Mouse (Mus musculus) limb, embryonic 14.5 days (tissue): Measurements from ENCODE around the gene Ints14. TPM values are rescaled to one million over a fixed set of nuclear protein-coding genes. Genes with fewer than 3 reads are reported as not detected.
"Not testable (repeated sequence)": the region's sequence is repeated elsewhere in the genome, so short reads cannot be mapped to it uniquely, and the experiment has no call there.

ENCODE experiments used
- ATAC-seq: fragments of 200-750 bp; cut with Nextera tagmentation; 2 replicates; pipeline ENCODE4 v1.8.0; 2017; ENCODE audit warnings: low read depth, moderate number of reproducible peaks, moderate TSS enrichment; ENCODE audit not compliant: low FRiP score
- DNase-seq: peaks from one replicate; pipeline ENCODE4 v3.0.0-alpha.2; 2015; ENCODE audit warnings: low spot score
- H3K27ac ChIP-seq: fragments of 300-500 bp; sonication (generic); replicated peaks from 2 replicates; pipeline ENCODE4 v1.5.1; 2014; ENCODE audit warnings: low read depth, mild to moderate bottlenecking, low read length, moderate library complexity, mixed read lengths
- H3K27me3 ChIP-seq: fragments of 300-500 bp; sonication (generic); 2 replicates; pipeline ENCODE4 v1.6.1; 2014; ENCODE audit warnings: low read length, mixed read lengths; ENCODE audit not compliant: control insufficient read depth, insufficient read depth
- H3K36me3 ChIP-seq: fragments of 300-500 bp; sonication (generic); 2 replicates; pipeline ENCODE4 v1.6.1; 2014; ENCODE audit warnings: mild to moderate bottlenecking, low read length, moderate library complexity, mixed read lengths; ENCODE audit not compliant: control insufficient read depth, insufficient read depth
- H3K4me1 ChIP-seq: fragments of 300-500 bp; sonication (generic); 2 replicates; pipeline ENCODE4 v1.6.1; 2014; ENCODE audit warnings: antibody characterized with exemption, low read length, mixed read lengths; ENCODE audit not compliant: control insufficient read depth, insufficient read depth
- H3K4me2 ChIP-seq: fragments of 300-500 bp; sonication (generic); replicated peaks from 2 replicates; pipeline ENCODE4 v1.6.1; 2014; ENCODE audit warnings: low read depth, mild to moderate bottlenecking, low read length, moderate library complexity; ENCODE audit not compliant: severe bottlenecking
- H3K4me3 ChIP-seq: fragments of 300-500 bp; sonication (generic); replicated peaks from 2 replicates; pipeline ENCODE4 v1.5.1; 2014; ENCODE audit warnings: low read length
- H3K9ac ChIP-seq: fragments of 300-500 bp; sonication (generic); 2 replicates; pipeline ENCODE4 v1.6.1; 2014; ENCODE audit warnings: mild to moderate bottlenecking, low read depth, low read length, moderate library complexity; ENCODE audit not compliant: severe bottlenecking
- H3K9me3 ChIP-seq: fragments of 300-500 bp; sonication (generic); 2 replicates; pipeline ENCODE4 v1.6.1; 2016; ENCODE audit warnings: low read length; ENCODE audit not compliant: control insufficient read depth
- POLR2A ChIP-seq: fragments of 200-500 bp; IDR thresholded peaks from 2 replicates; pipeline ENCODE4 v1.8.0; 2012; ENCODE audit warnings: inconsistent platforms, mild to moderate bottlenecking, moderate library complexity, borderline replicate concordance; ENCODE audit not compliant: insufficient read depth, insufficient read length; ENCODE audit errors: extremely low read depth
- WGBS: fragments of 180-500 bp; shearing (Covaris S2); extraction: QIAGEN DNeasy Blood & Tissue Kit; methylation state at CpG from one replicate; pipeline ENCODE4 v1.1.7; 2014; 5-methylcytosine and 5-hydroxymethylcytosine counted together
- polyA plus RNA-seq, 2 experiments: library from polyadenylated mRNA; depleted of rRNA in 1 of 2; stranded (reverse) in 1 of 2; unstranded in 1 of 2; fragments of >200 nt; fragmentation: Nextera tagmentation in 1 of 2; extraction: Ambion mirVana in 1 of 2; gene quantifications; 2 replicates each; pipeline versions ENCODE4 v1.2.1 to v1.2.3; 2012 to 2014

The Ints14 gene
- polyA plus RNA-seq, 2 experiments: 38.1 to 50.4 TPM

DNA sequence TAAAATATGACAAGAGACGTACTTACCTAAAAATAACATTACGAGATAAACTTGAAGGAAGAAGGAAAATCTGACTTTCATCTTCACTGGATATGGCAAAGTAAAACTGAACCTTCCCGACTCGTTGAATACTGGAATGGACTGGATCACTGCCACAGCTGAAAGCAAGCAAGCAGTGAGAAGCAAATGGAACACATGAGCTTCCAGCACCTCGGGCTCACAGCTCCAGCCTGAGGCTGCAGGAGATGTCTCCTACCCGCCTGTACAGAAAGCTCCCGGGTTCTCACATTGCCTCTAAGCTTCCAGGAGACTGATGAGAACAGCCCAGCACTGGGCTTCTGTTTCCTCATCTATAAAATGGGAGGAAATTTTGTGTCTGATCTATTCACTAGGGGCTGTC lies 29.6 kb downstream of the Ints14 start:
- no peaks in the 10 kb centered on the region for H3K4me1 ChIP-seq
- H3K27me3 ChIP-seq: no peaks in the 10 kb centered on the region
- no peak overlapping the region for H3K27ac ChIP-seq
- no peak for ATAC-seq
- no peak overlapping the region for H3K4me3 ChIP-seq
- no peaks in the 10 kb centered on the region for H3K9me3 ChIP-seq
- peaks cover 79% of the 10 kb centered on the region for H3K36me3 ChIP-seq
- 84% methylated on average over 7 of the region's 7 CpGs for WGBS
- TF ChIP-seq POLR2A: no peak
- H3K9ac ChIP-seq: no peak overlapping the region
- DNase-seq: no peak
- no peak overlapping the region for H3K4me2 ChIP-seq

DNA sequence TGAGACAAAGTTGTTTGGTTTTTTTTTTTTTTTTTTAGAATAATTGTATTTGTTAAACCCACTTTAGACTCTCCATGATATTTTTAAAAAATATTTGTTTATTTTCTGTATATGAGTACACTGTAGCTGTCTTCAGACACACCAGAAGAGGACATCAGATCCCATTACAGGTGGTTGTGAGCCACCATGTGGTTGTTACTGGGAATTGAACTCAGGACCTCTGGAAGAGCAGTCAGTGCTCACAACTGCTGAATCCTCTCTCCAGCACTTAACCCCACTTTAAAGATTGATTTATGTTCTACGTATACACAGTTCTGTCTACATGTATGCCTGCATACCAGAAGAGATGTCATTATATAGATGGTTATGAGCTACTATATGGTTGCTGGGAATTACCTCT lies 34.8 kb downstream of the Ints14 start:
- 95% methylated on average over 1 of the region's 1 CpGs for WGBS
- H3K9me3 ChIP-seq, H3K4me1 ChIP-seq, H3K27me3 ChIP-seq, H3K9ac ChIP-seq, H3K27ac ChIP-seq, DNase-seq, H3K4me3 ChIP-seq, H3K4me2 ChIP-seq, ATAC-seq: not testable (repeated sequence)
- peaks cover 66% of the 10 kb centered on the region for H3K36me3 ChIP-seq

DNA sequence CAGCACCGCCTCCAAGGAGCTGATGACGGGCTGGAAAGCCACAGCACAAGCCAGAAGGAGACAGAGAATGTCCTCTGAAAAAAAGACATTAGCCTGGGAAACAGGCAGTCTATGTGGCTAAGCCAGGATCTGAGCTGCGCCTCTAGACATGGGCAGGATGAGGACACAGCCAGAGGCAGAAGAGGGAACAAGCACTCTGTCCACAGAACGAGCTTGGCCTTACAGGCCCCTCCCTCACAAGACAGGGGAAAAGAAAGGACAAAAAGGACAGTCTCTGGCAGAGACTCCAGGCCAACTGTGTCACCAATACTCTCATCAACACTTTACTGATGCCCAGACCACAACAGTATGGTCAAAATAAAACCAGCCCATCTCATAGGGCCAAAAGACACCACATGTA lies 40.8 kb downstream of the Ints14 start:
- WGBS: 74% methylated on average over 4 of the region's 4 CpGs
- ATAC-seq (no peak), DNase-seq (no peak)
- Histone ChIP-seq H3K9ac (no peak overlapping the region), H3K4me2 (no peak overlapping the region), H3K4me1 (no peaks in the 10 kb centered on the region), H3K4me3 (no peak overlapping the region), H3K9me3 (no peaks in the 10 kb centered on the region), H3K27ac (no peak overlapping the region), H3K27me3 (no peaks in the 10 kb centered on the region), H3K36me3 (peaks cover 78% of the 10 kb centered on the region)
- no peak for TF ChIP-seq POLR2A

DNA sequence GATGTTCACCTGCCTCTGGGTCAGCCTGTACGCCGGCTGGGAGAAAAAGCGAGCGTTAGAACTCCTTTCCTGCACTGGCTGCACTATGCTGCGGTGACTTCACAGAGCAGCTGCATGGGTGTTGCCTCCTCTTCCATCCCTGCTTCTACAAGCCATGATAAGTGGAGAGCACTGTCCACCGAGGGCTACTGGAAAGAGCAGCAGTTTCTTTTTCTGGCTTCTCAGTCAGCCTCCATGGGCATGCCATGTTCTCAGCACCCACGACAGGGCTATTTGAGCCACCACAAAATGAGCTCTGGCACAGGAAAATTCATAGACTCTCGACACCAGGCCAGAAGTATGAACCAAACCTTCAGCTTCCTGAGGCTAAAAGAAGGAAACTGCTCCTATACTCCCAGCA lies 45.0 kb downstream of the Ints14 start:
- 91% methylated on average over 8 of the region's 8 CpGs for WGBS
- Histone ChIP-seq H3K36me3 (peaks cover 60% of the 10 kb centered on the region), H3K9me3 (no peaks in the 10 kb centered on the region), H3K9ac (no peak overlapping the region), H3K27me3 (no peaks in the 10 kb centered on the region), H3K4me1 (no peaks in the 10 kb centered on the region), H3K4me2 (no peak overlapping the region), H3K4me3 (no peak overlapping the region), H3K27ac (no peak overlapping the region)
- ATAC-seq (no peak), DNase-seq (no peak)
- TF ChIP-seq POLR2A: no peak

DNA sequence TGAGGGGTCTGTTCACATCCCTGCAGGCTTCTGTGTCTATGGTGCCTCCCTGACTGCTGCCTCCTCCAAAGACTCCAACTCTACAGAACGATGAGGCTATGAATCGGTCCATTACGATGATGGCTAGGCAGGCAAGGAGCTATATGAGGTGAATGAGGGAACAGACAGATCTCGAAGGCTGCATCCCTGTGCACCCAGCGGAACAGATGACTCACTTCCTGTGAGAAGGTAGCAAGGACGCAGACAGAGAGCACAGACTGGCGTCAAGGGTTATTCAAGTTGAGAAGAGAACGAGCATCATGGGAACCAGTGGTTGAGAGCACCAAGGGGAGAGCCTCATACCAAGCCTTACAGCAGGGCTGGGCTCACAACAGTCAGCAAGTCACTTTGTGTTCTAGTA lies 49.9 kb downstream of the Ints14 start:
- ATAC-seq (no peak), DNase-seq (no peak)
- H3K9ac ChIP-seq: no peak overlapping the region
- no peak overlapping the region for H3K4me2 ChIP-seq
- no peak overlapping the region for H3K4me3 ChIP-seq
- 75% methylated on average over 8 of the region's 8 CpGs for WGBS
- no peak for TF ChIP-seq POLR2A
- H3K9me3 ChIP-seq: no peaks in the 10 kb centered on the region
- no peaks in the 10 kb centered on the region for H3K27me3 ChIP-seq
- no peak overlapping the region for H3K27ac ChIP-seq
- H3K4me1 ChIP-seq: no peaks in the 10 kb centered on the region
- H3K36me3 ChIP-seq: peaks cover 25% of the 10 kb centered on the region

DNA sequence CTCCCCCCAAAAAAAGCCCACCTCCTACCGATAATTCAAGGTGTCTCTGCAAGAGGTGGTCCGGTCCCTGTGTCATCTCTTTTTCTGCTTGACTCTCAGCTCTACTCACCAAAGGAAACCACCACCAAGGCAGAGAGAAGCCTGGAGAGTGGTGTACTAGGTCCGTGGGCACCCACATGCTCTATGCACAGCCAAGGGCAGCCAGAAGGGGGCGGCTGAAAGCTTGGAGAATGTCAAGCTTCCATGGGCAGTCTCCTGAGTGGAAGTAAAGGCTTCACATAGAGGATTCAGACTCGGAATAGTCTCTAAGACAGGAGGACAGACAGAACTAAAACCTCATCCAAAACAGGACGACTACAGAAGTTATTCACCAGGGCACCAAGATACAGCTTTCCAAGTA lies 50.6 kb downstream of the Ints14 start:
- DNase-seq (no peak), ATAC-seq (no peak)
- Histone ChIP-seq H3K9ac (no peak overlapping the region), H3K36me3 (peaks cover 18% of the 10 kb centered on the region), H3K27ac (no peak overlapping the region), H3K27me3 (no peaks in the 10 kb centered on the region), H3K4me1 (no peaks in the 10 kb centered on the region), H3K4me2 (no peak overlapping the region), H3K9me3 (no peaks in the 10 kb centered on the region), H3K4me3 (no peak overlapping the region)
- WGBS: 59% methylated on average over 6 of the region's 6 CpGs
- TF ChIP-seq POLR2A: no peak
